Mouse (Mus musculus): ENCODE results near the gene Gm826.

Gene Gm826

DNA sequence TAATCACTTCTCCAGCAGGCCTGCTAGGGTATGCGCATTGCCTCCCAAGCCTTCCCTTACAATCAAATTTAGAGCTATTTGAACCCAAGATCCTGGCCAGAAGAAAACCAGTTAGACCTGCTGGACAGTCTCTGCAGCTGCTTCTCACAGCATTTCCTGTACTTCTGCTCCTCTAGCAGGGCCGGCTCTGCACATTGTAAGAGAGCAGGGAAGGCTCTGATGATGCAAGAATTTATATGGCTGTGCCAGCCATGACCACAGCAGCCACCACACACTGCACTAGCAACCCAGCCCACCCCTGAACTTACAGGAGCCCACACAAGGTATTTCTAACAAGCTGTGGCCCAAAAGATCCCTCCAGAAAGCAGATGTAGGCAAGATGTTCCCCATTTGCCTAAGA is 19.6 kb upstream of the Gm826 start:
- no peak for DNase-seq (ENCODE audit: low read depth)

DNA sequence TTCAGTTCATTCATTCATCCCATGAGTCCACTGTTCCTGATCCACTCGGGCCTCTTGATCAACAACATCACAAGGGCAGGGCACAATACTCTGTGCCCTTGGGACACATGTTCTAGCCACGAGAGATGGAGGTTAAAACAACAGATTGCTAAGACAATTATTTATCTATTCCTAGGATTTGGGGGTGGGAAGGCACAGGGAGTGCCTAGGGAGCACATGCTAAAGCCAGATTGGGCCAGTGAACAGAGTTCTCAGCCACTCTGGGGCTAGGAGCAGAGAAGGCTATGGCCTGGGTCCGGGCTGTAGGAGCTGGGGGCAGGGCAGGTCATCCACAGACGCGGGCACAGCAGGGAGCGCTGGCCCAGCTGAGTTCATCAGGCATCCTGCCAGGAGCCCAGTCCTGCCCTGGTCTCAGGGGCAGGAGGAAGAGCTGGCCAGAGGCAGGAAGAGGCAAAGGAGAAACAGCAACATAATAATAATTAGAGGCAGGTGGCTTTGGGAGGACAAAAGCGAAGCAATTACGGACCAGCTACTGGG is 17.1 kb upstream of the Gm826 start:
- no peak for DNase-seq (ENCODE audit: low read depth)

- DNase-seq (ENCODE audit: low read depth): no peak
Measured at GRCm38 (mm10) chr2:160349578-160349977, 15.6 kb upstream of the Gm826 start.

- DNase-seq (ENCODE audit: low read depth): peak; percentile 16
Measured at GRCm38 (mm10) chr2:160348796-160349195, 14.8 kb upstream of the Gm826 start.

GRCm38 (mm10) chr2:160348072-160348604 is 14.2 kb upstream of the Gm826 start:
- DNase-seq (ENCODE audit: low read depth): no peak

DNA sequence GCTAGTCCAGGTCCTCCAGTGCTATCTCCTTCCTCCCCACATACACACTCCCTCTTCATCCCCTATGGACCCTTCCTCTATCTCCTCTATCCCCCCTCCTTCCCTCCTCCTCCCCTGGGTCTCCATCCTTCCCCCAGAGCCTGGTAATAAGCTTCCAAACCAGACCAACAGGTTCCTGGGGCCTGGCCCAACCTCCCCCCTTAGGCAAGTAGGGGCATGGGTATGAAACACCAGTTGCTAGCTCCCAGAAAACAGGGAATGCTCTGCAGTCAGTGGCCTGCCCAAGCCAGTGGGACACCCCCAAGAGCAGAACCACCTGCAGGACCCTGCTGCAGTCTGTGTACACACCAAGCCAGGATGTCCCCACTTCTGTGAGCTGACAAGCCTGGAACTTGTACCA is 11.7 kb upstream of the Gm826 start:
- DNase-seq (ENCODE audit: low read depth): no peak

GRCm38 (mm10) chr2:160340121-160340520 is 6.2 kb upstream of the Gm826 start:
- no peak for DNase-seq (ENCODE audit: low read depth)

- DNase-seq (ENCODE audit: low read depth): no peak
Measured at GRCm38 (mm10) chr2:160339595-160339994, 5.6 kb upstream of the Gm826 start.

DNA sequence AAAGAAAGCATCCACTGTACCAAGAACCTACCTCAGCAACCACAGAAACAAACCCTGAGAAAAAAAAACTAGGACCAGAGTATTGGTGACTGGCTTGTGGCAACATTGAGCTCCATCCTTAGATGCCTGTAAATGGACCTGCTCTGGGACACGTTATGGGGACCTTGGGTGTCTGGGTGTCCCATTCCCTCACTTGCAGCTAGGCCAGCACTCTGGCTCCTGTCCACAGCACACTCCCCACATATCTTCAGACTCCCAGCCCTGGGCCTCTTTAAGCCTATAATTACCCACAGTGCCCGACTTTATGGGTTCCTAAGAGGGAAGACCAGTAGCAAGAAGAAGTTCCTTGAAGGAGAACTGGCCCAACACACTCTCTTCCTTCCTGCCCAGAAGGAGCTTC is 2.1 kb upstream of the Gm826 start:
- DNase-seq (ENCODE audit: low read depth): no peak

- no peak for DNase-seq (ENCODE audit: low read depth)
Measured at GRCm38 (mm10) chr2:160335043-160335442, 1.1 kb upstream of the Gm826 start.

DNA sequence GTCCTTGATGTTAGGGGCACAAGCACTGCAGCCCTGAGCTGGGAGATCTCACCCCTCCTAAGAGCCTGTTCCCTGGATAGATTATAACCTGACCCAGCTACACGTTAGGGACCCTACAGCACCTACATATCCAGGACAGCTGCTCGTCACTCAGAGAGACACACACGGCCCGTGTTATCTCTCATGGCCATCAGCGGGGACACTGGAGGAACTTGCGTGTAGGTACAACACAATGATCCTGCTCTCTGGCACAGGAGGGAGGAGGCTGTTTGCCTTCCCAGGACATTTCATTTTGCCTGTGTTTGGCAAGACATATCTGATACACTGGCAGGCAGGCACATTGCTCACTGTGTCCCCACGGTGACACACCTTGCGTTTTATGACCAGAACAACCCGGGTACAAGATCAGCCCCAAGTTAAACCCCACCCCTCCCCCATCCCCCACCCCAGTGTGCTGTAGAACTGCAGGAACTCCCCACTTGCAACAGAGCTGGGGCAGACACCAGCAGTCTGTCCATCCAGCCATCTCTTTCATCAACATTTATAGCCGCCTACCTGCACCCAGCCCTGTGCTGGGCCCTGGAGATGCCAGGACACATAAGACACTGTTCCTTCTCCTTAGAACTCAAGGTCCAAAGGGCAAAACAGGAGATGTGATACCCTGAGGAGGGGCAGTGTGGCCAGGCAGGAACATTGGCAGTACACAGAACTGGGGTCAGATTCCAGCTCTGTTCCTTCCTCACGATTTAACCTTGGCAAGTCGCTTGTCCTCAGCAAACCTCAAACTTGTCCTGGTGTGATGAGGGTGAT is 1.2 kb downstream of the Gm826 start:
- DNase-seq (ENCODE audit: low read depth): no peak

- no peak for DNase-seq (ENCODE audit: low read depth)
Measured at GRCm38 (mm10) chr2:160328886-160329285, 5.1 kb downstream of the Gm826 start.

GRCm38 (mm10) chr2:160327716-160328115 is 6.2 kb downstream of the Gm826 start:
- no peak for DNase-seq (ENCODE audit: low read depth)

- DNase-seq (ENCODE audit: low read depth): no peak
Measured at GRCm38 (mm10) chr2:160327167-160327566, 6.8 kb downstream of the Gm826 start.

DNA sequence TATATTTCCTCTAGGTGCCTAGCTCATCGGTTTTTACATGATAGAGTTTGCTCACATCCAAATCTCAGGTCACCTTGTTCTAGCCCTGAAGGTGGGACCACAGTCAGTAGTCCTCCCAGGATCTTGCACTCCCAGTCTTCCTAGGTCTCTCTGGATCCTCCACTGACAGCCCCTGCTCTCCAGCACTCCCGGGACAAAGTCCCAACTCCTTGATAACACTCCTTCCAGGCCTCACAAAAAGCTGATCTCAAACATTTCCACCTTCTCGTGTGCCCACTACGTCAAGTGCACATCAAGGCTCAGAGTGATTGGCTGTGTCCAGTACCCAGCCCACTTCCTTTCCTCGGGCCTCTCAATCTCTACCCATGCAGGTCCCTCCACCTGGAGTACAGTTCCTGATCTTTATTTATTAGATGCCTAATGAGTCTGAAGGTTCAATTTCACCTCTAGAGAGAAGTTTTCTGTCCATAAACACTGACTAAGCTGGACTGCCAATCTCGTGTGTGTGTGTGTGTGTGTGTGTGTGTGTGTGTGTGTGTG is 8.8 kb downstream of the Gm826 start:
- DNase-seq (ENCODE audit: low read depth): no peak

GRCm38 (mm10) chr2:160321829-160322228 is 12.1 kb downstream of the Gm826 start:
- peak; percentile 38 for DNase-seq (ENCODE audit: low read depth)

- DNase-seq (ENCODE audit: low read depth): no peak
Measured at GRCm38 (mm10) chr2:160318255-160318654, 15.7 kb downstream of the Gm826 start.

DNA sequence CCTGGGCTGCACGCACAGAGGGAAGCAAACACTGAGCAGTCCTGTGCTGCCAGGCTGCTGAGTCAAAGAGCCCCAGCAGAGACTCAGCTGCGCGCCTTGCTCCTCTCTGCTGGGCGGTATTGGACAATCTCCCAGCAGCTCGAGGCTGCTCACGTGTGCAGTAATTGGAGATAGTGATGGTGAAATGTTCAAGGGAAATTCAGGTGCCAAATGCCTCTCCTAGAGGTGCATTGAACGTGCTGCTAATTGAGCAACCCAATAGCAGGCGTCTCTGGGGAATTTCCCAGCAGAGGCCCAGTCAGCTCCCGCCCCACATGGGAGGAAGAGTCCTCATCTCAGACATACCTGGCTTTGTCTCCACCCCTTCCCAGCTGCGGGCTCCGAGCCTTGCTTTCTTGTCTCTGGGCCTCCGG is 20.4 kb downstream of the Gm826 start:
- peak; percentile 6 for DNase-seq (ENCODE audit: low read depth)

- DNase-seq (ENCODE audit: low read depth): no peak
Measured at GRCm38 (mm10) chr2:160305070-160305469, 28.9 kb downstream of the Gm826 start.

DNA sequence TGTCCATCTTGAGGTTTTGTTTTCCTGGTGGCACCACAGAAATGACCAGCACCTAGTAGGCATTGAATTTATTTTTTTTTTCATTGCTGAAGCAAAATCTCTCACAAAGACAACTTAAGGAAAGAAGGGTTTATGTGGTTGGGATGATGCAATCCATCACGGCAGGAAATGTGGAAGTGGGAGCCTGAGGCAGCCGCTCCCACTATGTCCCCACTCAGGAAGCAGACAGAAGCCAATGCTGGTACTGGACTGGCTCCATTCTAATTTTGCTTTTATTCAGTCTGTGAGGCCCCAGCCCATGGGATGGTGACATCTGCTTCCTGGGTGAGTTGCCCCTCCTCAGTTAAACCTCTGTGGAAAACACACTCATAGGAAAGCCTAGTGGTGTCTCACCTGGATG is 30.0 kb downstream of the Gm826 start:
- DNase-seq (ENCODE audit: low read depth): no peak

DNA sequence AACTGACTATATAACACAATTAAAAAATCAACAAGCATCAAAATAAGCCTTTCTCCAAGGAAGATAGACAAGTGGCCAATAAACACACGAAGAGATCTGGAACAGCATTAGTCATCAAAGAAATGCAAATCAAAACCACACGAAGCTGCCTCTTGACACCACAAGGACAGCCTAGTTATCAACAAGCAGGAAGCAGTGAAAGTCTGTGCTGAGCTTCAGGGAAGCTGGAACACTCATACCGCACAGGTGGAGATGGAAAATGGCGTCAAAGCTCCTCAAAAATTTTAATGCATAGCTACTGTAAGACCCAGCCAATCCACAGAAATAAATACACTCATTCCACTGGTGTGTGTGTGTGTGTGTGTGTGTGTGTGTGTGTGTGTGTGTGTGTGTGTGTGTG is 31.9 kb downstream of the Gm826 start:
- no peak for DNase-seq (ENCODE audit: low read depth)

DNA sequence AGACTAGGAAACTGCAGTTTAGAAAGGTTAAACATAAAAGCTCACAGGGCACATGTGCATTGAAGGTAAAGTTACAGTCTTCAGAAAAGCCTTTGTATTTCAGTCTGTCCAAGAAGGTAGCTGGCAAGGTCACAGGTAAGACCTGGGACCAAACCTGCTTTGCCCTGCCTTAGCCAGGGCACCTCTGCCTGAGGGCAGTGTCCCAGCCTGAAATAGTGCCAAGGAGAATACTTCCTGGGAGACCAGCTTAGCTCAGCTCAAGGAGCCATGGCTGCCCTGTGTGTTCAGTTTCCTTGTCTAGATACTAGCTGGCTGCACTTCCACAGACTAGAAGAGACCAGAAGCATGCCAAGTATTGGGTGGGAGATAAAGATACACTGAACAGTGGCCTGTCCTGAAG is 35.4 kb downstream of the Gm826 start:
- DNase-seq (ENCODE audit: low read depth): no peak

- no peak for DNase-seq (ENCODE audit: low read depth)
Measured at GRCm38 (mm10) chr2:160288538-160289151, 45.3 kb downstream of the Gm826 start.

All from NIH3T3 (cell line).